Mouse (Mus musculus) lung, embryonic 16.5 days (tissue): Measurements from ENCODE around the gene Ino80e. TPM values are rescaled to one million over a fixed set of nuclear protein-coding genes. Genes with fewer than 3 reads are reported as not detected.

Source experiments
- ATAC-seq: fragments of 200-750 bp; cut with Nextera tagmentation; 2 replicates; pipeline ENCODE4 v1.8.0; 2017; ENCODE audit warnings: low read depth, mild to moderate bottlenecking, moderate library complexity
- H3K27ac ChIP-seq: fragments of 300-500 bp; sonication (generic); 2 replicates; pipeline ENCODE4 v1.5.1; 2014; ENCODE audit warnings: mild to moderate bottlenecking, control low read depth, low read length
- H3K27me3 ChIP-seq: fragments of 300-500 bp; sonication (generic); 2 replicates; pipeline ENCODE4 v1.6.1; 2014; ENCODE audit warnings: low read depth, low read length, mixed read lengths; ENCODE audit not compliant: control insufficient read depth, insufficient read depth
- H3K36me3 ChIP-seq: fragments of 300-500 bp; sonication (generic); 2 replicates; pipeline ENCODE4 v1.6.1; 2014; ENCODE audit warnings: low read length; ENCODE audit not compliant: control insufficient read depth, insufficient read depth
- H3K4me1 ChIP-seq: fragments of 300-500 bp; sonication (generic); replicated peaks from 2 replicates; pipeline ENCODE4 v1.6.1; 2014; ENCODE audit warnings: low read length, mixed read lengths; ENCODE audit not compliant: control insufficient read depth, insufficient read depth
- H3K4me2 ChIP-seq: fragments of 300-500 bp; sonication (generic); 2 replicates; pipeline ENCODE4 v1.6.1; 2014; ENCODE audit warnings: low read depth, low read length, control low read depth
- H3K4me3 ChIP-seq: fragments of 300-500 bp; sonication (generic); 2 replicates; pipeline ENCODE4 v1.5.1; 2014; ENCODE audit warnings: mild to moderate bottlenecking, low read length, control low read depth
- H3K9ac ChIP-seq: fragments of 300-500 bp; sonication (generic); 2 replicates; pipeline ENCODE4 v1.6.1; 2014; ENCODE audit warnings: low read length, control low read depth
- H3K9me3 ChIP-seq: fragments of 300-500 bp; sonication (generic); 2 replicates; pipeline ENCODE4 v1.6.1; 2016; ENCODE audit warnings: low read length; ENCODE audit not compliant: control insufficient read depth
- WGBS: fragments of 180-500 bp; shearing (Covaris S2); extraction: QIAGEN DNeasy Blood & Tissue Kit; methylation state at CpG from one replicate; pipeline ENCODE4 v1.1.7; 2014; 5-methylcytosine and 5-hydroxymethylcytosine counted together
- polyA plus RNA-seq: library from polyadenylated mRNA; unstranded; fragments of >200 nt; fragmentation: Nextera tagmentation; extraction: Ambion mirVana; gene quantifications from 2 replicates; pipeline ENCODE4 v1.2.1, GENCODE M21; 2015

The Ino80e gene
- polyA plus RNA-seq, 1 experiment from 2014 or later = 89.3 TPM

DNA sequence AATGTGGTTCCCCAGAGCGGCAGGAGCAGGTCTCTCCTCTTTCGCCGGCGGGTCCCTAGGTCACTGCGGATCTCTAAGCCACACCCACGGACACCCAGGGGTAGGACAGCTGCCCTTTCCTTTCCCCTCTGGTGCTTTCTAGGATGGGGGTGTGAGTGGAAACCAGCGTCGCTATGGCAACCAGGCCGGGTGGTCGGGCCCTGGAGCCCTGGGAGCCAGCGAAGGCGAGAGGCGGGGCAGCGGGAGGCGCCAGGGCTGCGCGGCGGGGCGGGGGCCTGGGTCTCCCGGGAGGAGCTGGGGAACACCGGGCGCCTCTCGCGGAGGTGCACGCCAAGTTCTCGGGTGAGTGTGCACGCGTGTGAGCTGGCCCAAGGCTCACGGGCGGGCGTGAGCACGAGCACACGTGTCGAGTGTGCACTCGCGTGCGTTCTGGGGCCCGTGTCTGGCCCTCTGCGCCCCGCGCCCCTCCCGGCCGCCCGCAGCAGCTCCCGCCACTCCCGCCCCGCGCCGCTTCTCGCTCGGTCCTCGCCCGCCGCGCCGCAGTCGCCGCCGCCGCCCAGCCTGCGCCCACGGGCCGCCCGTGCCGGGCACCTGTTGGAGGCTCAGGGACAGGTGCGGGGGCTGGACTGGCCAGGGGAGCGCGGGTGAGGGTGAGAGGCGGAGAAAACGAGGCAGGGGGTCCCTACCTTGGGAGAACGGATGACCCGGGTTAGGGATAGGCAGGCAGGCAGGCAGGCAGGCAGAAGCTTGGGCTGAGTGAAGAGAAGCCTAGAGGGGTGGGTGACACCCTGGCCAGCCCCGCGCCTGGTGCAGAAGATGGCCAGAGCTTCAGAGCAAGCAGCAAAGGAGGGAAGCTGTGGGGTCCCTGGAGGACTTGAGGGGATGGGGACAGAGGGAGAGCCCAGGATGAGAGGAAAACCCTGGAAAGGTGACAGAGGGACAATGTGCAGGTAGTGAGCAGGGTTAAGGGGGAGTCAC lies 14.5 kb downstream of the Ino80e start:
- ATAC-seq = peak; percentile 56; the same call in 1 of the 2 replicates
- H3K27me3 ChIP-seq = peaks cover 25% of the 10 kb centered on the region
- H3K4me3 ChIP-seq = peak overlapping the region; percentile 56
- peak overlapping the region; percentile 96 for H3K4me2 ChIP-seq
- no peaks in the 10 kb centered on the region for H3K9me3 ChIP-seq
- peaks cover 9% of the 10 kb centered on the region for H3K36me3 ChIP-seq
- H3K9ac ChIP-seq = peak overlapping the region; percentile 62
- H3K4me1 ChIP-seq = peaks cover 8% of the 10 kb centered on the region; the same call in 1 of the 2 replicates
- H3K27ac ChIP-seq = no peak overlapping the region
- under 1% methylated on average over 61 of the region's 74 CpGs for WGBS

DNA sequence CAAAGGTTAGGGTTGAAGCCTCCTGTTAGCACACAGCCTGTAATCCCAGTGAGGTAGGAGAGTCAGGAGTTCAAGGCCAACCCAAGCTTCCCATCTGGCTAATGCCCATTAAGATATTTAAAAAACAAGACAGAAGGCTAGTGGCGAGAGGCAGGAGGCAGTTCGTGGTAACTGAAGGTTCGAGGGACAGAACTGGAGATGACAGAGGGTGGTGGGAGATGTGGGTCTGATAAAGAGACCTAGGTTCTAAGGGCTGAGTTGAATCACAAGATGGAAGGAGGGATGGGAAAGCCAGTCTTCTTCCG lies 15.1 kb downstream of the Ino80e start, which contains the start of gene Doc2a:
TSS of gene Doc2a (plus strand) at position 301 of the 305 bp plus-strand sequence.
- H3K9me3 ChIP-seq = no peaks in the 10 kb centered on the region
- peaks cover 8% of the 10 kb centered on the region; the same call in 1 of the 2 replicates for H3K4me1 ChIP-seq
- H3K9ac ChIP-seq = peak within 1 kb of the TSS; percentile 62
- 0 out of 2 replicates have a peak, but pooled peaks cover 4% of the 10 kb centered on the region for H3K36me3 ChIP-seq
- H3K27ac ChIP-seq = no peak within 1 kb of the TSS
- peaks cover 25% of the 10 kb centered on the region for H3K27me3 ChIP-seq
- peak within 1 kb of the TSS; percentile 56 for H3K4me3 ChIP-seq
- ATAC-seq = no peak
- H3K4me2 ChIP-seq = peak within 1 kb of the TSS; percentile 96
- WGBS = 30% methylated on average over 4 of the region's 4 CpGs

DNA sequence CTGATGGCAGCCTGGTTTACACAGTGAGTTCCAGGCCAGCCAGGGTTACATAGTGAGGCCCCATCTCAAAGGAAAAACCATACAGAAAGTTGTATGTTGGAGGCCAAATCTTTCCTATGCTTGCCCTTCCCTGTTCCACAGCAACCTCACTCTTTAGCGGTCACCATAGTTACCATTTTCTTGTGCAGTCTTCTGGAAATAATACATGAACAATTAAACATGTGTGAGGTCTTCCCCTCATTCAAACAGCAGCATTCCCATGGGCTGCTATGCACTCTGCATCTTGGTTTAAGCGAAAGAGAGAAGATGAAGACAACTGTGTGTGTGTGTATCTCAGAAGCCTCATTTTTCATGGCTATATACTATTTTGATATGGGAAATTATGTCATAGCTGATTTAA lies 16.7 kb downstream of the Ino80e start:
- Histone ChIP-seq H3K27ac (no peak overlapping the region), H3K4me2 (no peak overlapping the region), H3K36me3 (no peaks in the 10 kb centered on the region), H3K4me1 (peaks cover 8% of the 10 kb centered on the region; the same call in 1 of the 2 replicates), H3K9me3 (no peaks in the 10 kb centered on the region), H3K4me3 (no peak overlapping the region), H3K27me3 (peaks cover 25% of the 10 kb centered on the region), H3K9ac (no peak overlapping the region)
- WGBS = 91% methylated on average over 2 of the region's 2 CpGs
- ATAC-seq = no peak

DNA sequence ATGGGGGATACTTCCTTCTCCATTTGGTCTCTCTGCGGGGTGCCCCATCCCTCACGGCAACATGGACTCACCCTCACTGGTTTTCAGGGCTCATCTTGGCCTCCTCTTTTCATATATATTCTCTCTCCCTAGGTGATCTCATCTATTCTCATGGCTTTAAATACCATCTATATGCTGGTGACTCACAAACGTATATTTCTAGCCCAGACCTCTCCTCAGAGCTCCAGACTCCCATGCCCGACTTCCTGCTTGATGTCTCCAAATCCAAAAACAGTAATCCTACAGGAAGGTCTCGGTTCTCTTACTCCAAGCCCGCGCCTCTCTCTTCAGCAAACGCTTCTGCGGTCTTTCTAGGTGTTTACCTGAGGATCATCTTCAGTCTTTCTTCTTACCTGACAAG lies 18.9 kb downstream of the Ino80e start:
- no peak overlapping the region for H3K4me3 ChIP-seq
- H3K9me3 ChIP-seq = no peaks in the 10 kb centered on the region
- ATAC-seq = no peak
- H3K27ac ChIP-seq = no peak overlapping the region
- no peaks in the 10 kb centered on the region for H3K36me3 ChIP-seq
- 71% methylated on average over 9 of the region's 9 CpGs for WGBS
- no peak overlapping the region for H3K9ac ChIP-seq
- no peak overlapping the region for H3K4me2 ChIP-seq
- peaks cover 11% of the 10 kb centered on the region for H3K27me3 ChIP-seq
- peaks cover 5% of the 10 kb centered on the region; the same call in 1 of the 2 replicates for H3K4me1 ChIP-seq

DNA sequence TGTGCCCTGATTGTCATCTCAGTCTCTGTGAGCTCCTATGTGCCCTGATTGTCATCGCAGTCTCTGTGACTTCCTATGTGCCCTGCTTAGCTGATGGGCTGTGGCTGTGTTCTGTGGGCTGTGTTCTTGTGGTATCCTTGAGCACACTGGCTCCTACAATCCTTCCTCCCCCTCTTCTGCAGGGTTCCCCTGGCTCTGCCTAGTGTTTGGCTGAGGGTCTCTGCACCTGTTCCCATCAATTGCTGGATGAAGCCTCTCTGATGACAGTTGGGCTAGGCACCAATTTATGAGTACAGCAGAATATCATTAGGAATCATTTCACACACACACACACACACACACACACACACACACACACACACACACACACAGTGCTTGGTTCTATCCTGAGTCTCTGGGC lies 28.9 kb downstream of the Ino80e start:
- no peak overlapping the region for H3K27ac ChIP-seq
- no peaks in the 10 kb centered on the region for H3K36me3 ChIP-seq
- ATAC-seq = no peak
- H3K4me1 ChIP-seq = no peaks in the 10 kb centered on the region
- H3K9ac ChIP-seq = no peak overlapping the region
- H3K9me3 ChIP-seq = no peaks in the 10 kb centered on the region
- WGBS = 96% methylated on average over 1 of the region's 1 CpGs
- H3K4me3 ChIP-seq = no peak overlapping the region
- H3K27me3 ChIP-seq = no peaks in the 10 kb centered on the region; the same call in 1 of the 2 replicates
- H3K4me2 ChIP-seq = no peak overlapping the region

DNA sequence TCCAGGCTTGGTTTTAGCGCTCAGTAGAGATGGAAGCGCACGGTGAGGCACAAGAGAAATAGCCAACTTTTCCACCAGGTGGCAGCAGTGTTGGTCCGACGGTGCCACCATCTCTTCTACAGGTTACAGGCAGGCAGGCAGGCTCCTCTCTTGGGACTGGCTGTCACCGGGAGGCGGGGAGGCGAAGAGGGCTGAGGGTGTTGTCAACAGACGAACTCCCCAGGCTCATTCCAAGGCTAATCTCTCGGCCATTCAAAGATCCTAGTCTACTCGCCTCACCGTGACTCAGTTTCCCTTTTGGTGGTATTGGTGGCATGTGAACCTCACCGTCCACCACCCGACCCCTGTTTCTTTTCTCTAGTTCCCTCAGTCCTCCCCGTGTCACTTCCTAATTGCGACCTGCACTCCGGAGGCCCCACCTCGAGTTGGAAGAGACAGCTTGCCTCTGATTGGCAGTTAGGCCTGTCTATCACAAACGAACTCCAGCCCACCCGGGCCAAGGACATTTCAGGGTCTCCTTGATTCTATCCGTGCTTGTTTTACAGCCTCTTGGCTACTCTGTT lies 30.1 kb downstream of the Ino80e start:
- Histone ChIP-seq H3K4me1 (no peaks in the 10 kb centered on the region), H3K36me3 (no peaks in the 10 kb centered on the region), H3K9me3 (no peaks in the 10 kb centered on the region), H3K4me2 (peak overlapping the region; percentile 49), H3K27me3 (no peaks in the 10 kb centered on the region; the same call in 1 of the 2 replicates), H3K27ac (no peak overlapping the region), H3K9ac (no peak overlapping the region), H3K4me3 (peak overlapping the region; percentile 31)
- peak; percentile 87 for ATAC-seq
- WGBS = under 1% methylated on average over 21 of the region's 21 CpGs

DNA sequence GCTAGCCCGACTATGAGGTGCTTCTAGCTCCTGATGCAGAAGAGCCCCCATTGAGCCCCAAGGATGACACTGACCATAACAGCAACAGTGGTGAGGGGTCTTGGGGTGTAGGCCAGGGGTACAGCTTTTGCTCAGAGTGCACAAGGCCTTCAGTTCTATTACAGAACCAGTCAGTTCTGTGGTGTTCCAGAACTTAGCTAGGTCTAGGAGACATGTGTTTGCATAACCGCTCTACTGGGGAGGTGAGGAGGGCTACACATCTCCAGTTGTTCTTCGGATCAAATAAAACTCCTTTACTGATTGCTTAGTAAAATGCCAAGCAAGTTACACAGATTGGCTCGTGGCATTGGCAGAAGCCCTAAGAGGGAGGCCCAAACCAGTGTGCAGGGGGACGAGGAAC lies 30.6 kb downstream of the Ino80e start, which contains the start of gene 4930451I11Rik:
TSS of gene 4930451I11Rik (minus strand) at position 101 of the 400 bp plus-strand sequence.
- Histone ChIP-seq H3K27me3 (no peaks in the 10 kb centered on the region; the same call in 1 of the 2 replicates), H3K4me2 (peak within 1 kb of the TSS; percentile 49), H3K9me3 (no peaks in the 10 kb centered on the region), H3K4me3 (peak within 1 kb of the TSS; percentile 31), H3K36me3 (no peaks in the 10 kb centered on the region), H3K4me1 (no peaks in the 10 kb centered on the region), H3K27ac (no peak within 1 kb of the TSS), H3K9ac (no peak within 1 kb of the TSS)
- WGBS = 44% methylated on average over 5 of the region's 5 CpGs
- ATAC-seq = no peak

DNA sequence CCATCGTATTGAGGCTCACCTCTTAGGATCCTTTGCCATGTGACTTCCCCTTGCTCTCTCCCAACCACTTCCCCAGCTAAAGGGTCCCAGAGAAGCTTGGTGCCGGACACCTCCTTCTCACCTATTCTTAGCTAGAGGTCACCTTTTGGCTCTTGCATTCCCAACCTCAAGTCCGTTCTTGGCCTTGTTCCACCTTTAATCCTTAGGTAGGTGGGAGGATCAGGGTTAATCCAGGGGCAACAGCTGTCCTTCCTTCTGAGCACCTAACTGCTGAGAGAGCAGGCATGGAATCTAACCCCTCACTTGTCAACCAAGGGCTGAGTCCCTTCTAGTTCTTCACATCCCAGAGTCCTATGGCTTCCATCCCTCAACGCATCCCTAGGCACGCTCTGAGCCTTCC lies 36.2 kb downstream of the Ino80e start:
- H3K9me3 ChIP-seq = no peaks in the 10 kb centered on the region
- H3K4me1 ChIP-seq = peaks cover 5% of the 10 kb centered on the region; the same call in 1 of the 2 replicates
- H3K4me3 ChIP-seq = no peak overlapping the region
- 65% methylated on average over 5 of the region's 5 CpGs for WGBS
- ATAC-seq = no peak
- H3K36me3 ChIP-seq = no peaks in the 10 kb centered on the region
- H3K27me3 ChIP-seq = peaks cover 15% of the 10 kb centered on the region
- no peak overlapping the region for H3K4me2 ChIP-seq
- no peak overlapping the region for H3K9ac ChIP-seq
- H3K27ac ChIP-seq = no peak overlapping the region

DNA sequence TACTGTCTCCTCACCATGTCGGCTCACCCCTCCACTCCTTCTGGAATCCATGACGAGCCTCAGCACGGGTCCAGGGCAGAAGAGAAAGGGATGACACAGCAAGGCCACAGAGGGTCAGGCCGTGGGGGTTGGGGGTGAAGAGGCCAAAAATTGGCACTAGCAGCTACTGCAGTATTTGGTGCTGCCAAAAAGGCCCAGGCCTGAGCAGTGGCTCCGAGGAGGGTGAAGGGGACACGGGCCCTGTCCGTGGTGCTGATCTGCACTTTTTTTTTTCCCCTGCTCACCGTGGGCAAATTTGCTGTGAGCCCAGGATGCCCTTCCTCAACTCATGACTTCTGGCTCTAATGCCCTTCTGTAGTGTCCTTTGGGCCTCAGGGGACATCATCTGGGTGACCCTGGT lies 36.8 kb downstream of the Ino80e start:
- no peak overlapping the region for H3K4me2 ChIP-seq
- H3K36me3 ChIP-seq = no peaks in the 10 kb centered on the region
- ATAC-seq = no peak
- peaks cover 15% of the 10 kb centered on the region for H3K27me3 ChIP-seq
- H3K4me1 ChIP-seq = peaks cover 5% of the 10 kb centered on the region; the same call in 1 of the 2 replicates
- no peak overlapping the region for H3K9ac ChIP-seq
- WGBS = 14% methylated on average over 8 of the region's 8 CpGs
- no peak overlapping the region for H3K27ac ChIP-seq
- no peaks in the 10 kb centered on the region for H3K9me3 ChIP-seq
- no peak overlapping the region for H3K4me3 ChIP-seq
